Mouse (Mus musculus): ENCODE results near the gene Tifa.
A peak's percentile ranks its signal among the peaks of the same experiment; 100 is the strongest.
"Not testable (repeated sequence)": the region's sequence is repeated elsewhere in the genome, so short reads cannot be mapped to it uniquely, and the experiment has no call there.

The Tifa gene

GRCm38 (mm10) chr3:127789500-127790191 is at the start of gene Tifa:
TSS of gene Tifa (plus strand) at chr3:127789805.
- DNase-seq (ENCODE audit: low spot score in 2 of 2), result peak in 1 of 2 experiments; percentile 30

GRCm38 (mm10) chr3:127741473-127741872 is 48.1 kb upstream of the Tifa start:
- DNase-seq (ENCODE audit: low spot score in 2 of 2), result no peak

- DNase-seq (ENCODE audit: low spot score in 2 of 2), result no peak
Observed at GRCm38 (mm10) chr3:127743614-127744365, 45.8 kb upstream of the Tifa start.

- no peak for DNase-seq (ENCODE audit: low spot score in 2 of 2)
Observed at GRCm38 (mm10) chr3:127745504-127745903, 44.1 kb upstream of the Tifa start.

- DNase-seq (ENCODE audit: low spot score in 2 of 2), result no peak
Observed at GRCm38 (mm10) chr3:127745911-127746640, 43.5 kb upstream of the Tifa start.

- no peak for DNase-seq (ENCODE audit: low spot score in 2 of 2)
Observed at GRCm38 (mm10) chr3:127748644-127749043, 41.0 kb upstream of the Tifa start.

- DNase-seq (ENCODE audit: low spot score in 2 of 2), result peak in 1 of 2 experiments; percentile 12
Observed at GRCm38 (mm10) chr3:127749266-127749665, 40.3 kb upstream of the Tifa start.

GRCm38 (mm10) chr3:127749981-127750562 is 39.5 kb upstream of the Tifa start:
- no peak for DNase-seq (ENCODE audit: low spot score in 2 of 2)

- no peak for DNase-seq (ENCODE audit: low spot score in 2 of 2)
Observed at GRCm38 (mm10) chr3:127756458-127756857, 33.1 kb upstream of the Tifa start.

- DNase-seq (ENCODE audit: low spot score in 2 of 2), result no peak
Observed at GRCm38 (mm10) chr3:127757886-127758301, 31.7 kb upstream of the Tifa start.

- no peak for DNase-seq (ENCODE audit: low spot score in 2 of 2)
Observed at GRCm38 (mm10) chr3:127758806-127759205, 30.8 kb upstream of the Tifa start.

- DNase-seq (ENCODE audit: low spot score in 2 of 2), result peak in 1 of 2 experiments; percentile 49
Observed at GRCm38 (mm10) chr3:127759212-127759611, 30.4 kb upstream of the Tifa start.

GRCm38 (mm10) chr3:127762403-127762802 is 27.2 kb upstream of the Tifa start:
- no peak for DNase-seq (ENCODE audit: low spot score in 2 of 2)

GRCm38 (mm10) chr3:127763076-127763612 is 26.5 kb upstream of the Tifa start:
- peak; percentile 40 to 65 for DNase-seq (ENCODE audit: low spot score in 2 of 2)

- no peak for DNase-seq (ENCODE audit: low spot score in 2 of 2)
Observed at GRCm38 (mm10) chr3:127764541-127764940, 25.1 kb upstream of the Tifa start.

- no peak for DNase-seq (ENCODE audit: low spot score in 2 of 2)
Observed at GRCm38 (mm10) chr3:127765971-127766370, 23.6 kb upstream of the Tifa start.

- DNase-seq (ENCODE audit: low spot score in 2 of 2), result no peak
Observed at GRCm38 (mm10) chr3:127769146-127769545, 20.5 kb upstream of the Tifa start.

GRCm38 (mm10) chr3:127780021-127780644 is 9.5 kb upstream of the Tifa start, which contains the start of gene Alpk1:
TSS of gene Alpk1 (minus strand) at chr3:127780527.
- DNase-seq (ENCODE audit: low spot score in 2 of 2), result peak in 1 of 2 experiments; percentile 30

GRCm38 (mm10) chr3:127780921-127781320 is 8.7 kb upstream of the Tifa start:
- no peak for DNase-seq (ENCODE audit: low spot score in 2 of 2)

GRCm38 (mm10) chr3:127782921-127783320 is 6.7 kb upstream of the Tifa start:
- DNase-seq (ENCODE audit: low spot score in 2 of 2), result no peak

GRCm38 (mm10) chr3:127783680-127784079 is 5.9 kb upstream of the Tifa start:
- not testable (repeated sequence) for DNase-seq (ENCODE audit: low spot score in 2 of 2)
